Mouse (Mus musculus) G1E (cell line): ENCODE data around the gene Itga3.

Experiments
- CTCF ChIP-seq: IDR thresholded peaks from 2 replicates; pipeline ENCODE4 v1.5.1; 2012; ENCODE audit warnings: low read depth, low read length, inconsistent platforms, mixed read lengths
- GATA1 ChIP-seq: IDR thresholded peaks from 2 replicates; pipeline ENCODE4 v1.6.1; 2012; ENCODE audit warnings: borderline replicate concordance, low read length, inconsistent platforms, mixed read lengths
- GATA2 ChIP-seq: IDR thresholded peaks from 2 replicates; pipeline ENCODE4 v1.6.1; 2012; ENCODE audit warnings: low read depth, low read length, inconsistent platforms, borderline replicate concordance
- POLR2AphosphoS5 ChIP-seq: IDR thresholded peaks from 2 replicates; pipeline ENCODE4 v1.6.1; 2012; ENCODE audit warnings: low read depth, low read length, inconsistent platforms; ENCODE audit not compliant: insufficient replicate concordance
- TAL1 ChIP-seq: conservative IDR thresholded peaks from 2 replicates; pipeline ENCODE4 v1.6.1; 2012; ENCODE audit warnings: low read depth, low read length, inconsistent platforms, mixed read lengths

DNA sequence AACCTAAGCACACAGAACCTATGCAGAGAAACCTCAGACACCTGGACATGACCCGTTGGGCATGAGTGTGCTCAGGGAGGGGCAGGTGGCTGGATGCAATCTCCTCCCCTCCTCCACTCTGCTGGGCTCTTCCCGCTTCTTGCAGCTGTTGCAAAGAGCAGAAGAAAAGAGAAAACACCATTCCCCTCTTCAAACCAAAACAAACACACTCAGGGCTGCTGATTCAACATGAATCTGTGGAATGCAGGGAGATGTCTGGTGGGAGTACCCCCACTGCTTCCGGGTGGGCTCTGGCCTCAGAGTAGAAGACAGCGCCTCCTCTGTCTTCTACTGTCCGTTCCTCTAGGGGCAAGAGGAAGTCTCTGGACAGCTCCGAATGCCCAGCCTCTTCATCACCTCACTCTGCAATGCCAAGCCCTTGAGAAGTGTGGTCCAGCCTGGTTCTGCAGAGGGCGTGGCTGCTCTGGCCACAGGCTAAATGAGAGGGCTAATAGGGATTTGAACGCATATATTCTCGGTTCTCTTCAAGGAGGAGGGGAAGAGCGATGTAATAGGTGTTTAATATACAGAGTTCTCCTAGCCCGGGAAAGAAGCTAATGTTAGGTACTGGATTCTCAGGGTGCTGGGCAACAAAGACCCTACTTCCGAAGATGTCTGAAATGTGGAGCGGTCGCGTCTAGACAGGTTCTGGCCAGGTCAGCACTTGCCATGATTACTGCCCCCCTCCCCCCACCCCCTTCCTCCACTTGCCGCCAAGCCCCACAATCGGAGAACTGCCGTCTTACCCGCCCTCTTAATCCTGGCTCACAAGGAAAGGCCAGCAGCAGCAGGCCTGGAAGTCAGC lies 1.2 kb downstream of the Itga3 start:
- TF ChIP-seq CTCF, result no peak
- no peak for TF ChIP-seq GATA1
- TF ChIP-seq TAL1, result no peak
- no peak for TF ChIP-seq GATA2
- no peak for TF ChIP-seq POLR2AphosphoS5
